Mouse (Mus musculus): ENCODE data around the gene Ica1l.

DNA sequence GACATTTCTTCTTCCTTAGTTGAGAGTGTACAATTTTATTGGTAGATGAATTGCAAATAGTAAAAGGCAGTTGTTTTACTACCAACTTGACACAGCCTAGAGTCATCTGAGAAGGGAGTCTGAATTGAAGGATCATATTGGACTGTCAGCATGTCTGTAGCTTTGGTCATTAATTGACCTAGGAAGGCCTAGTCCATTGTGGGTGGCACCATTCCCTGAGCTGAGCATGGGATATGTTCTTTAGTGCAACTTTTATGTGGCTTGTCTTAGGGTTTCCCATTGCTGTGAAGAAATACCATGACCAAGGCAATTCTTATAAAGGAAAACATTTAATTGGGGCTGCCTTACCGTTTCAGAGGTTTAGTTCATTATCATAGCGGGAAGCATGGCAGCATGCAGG, 110.0 kb downstream of the Ica1l start:
- no peak for TF ChIP-seq CTCF (IDR thresholded peaks at IDR 0.05; ENCODE audit: low read depth, low read length)
- no peak for TF ChIP-seq POLR2A (IDR thresholded peaks at IDR 0.05; ENCODE audit: extremely low read depth, insufficient read depth, low read length)

Measured in liver, adult 2 months (tissue).